Mouse (Mus musculus): ENCODE results near the gene Cntn5.

The Cntn5 gene

DNA sequence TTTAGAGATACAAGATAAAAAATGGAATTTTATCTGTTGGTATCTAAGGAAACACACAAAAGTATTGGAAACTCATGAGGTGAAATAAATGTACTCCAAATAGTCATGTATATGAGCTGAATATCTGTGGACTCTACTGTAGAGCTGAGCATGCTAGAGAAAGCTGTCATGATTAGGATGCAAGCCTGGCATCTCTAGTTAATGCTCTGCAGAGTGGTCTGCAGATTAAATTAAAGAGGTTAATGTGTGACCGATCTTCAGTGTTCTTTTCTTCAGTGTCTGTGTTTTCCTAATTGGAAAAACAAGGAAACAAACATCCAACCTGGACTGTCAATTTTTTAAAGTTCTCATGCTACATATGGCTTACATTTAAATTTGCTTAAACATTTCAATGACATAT, 1199.4 kb downstream of the Cntn5 start:
- no peak for DNase-seq (ENCODE audit: extremely low spot score)

DNA sequence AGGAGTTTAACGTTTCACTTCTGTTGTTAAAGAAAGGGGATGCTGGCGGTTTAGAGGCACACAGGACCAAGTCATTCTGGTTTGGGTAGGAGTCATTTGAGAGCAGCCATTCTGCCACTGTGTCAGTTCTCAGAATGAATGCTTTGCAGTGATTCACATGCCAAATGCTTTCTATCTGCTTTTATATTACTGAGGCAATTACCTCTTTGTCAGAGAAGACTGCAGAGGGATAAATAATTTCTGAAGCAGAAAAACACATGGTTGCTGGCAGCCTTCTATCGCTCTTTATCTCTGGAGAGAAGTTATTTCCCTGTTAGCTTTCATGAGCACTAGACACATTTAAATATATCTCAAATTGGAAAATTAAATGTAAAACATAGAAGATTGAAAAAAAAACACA, 1207.9 kb downstream of the Cntn5 start:
- DNase-seq (ENCODE audit: extremely low spot score) = no peak

DNA sequence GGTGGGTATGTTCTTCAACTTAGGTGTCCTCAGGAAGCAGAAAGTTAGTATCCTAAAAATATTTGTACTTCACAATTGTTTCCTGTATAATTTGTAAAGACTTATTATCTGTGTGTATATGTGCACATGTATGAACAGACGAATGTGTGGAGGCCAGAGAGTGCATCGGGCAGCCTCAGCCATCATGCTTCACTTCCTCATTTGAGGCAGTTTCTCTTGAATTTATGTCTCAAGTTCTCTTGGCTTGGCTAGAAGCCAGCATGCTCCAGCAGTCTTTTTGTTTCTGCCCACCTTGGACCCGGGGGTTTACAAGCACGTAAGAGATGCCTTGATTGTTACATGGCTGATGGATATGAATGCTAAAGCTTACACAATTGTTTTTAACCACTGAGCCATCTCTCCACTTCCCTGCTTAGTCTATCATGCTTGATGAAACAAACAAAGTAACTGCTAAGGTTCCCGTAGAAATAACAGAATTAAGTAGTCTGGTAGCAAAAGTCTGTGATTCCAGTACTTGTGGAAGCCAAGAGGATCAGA, 1222.2 kb downstream of the Cntn5 start:
- DNase-seq (ENCODE audit: extremely low spot score) = no peak

DNA sequence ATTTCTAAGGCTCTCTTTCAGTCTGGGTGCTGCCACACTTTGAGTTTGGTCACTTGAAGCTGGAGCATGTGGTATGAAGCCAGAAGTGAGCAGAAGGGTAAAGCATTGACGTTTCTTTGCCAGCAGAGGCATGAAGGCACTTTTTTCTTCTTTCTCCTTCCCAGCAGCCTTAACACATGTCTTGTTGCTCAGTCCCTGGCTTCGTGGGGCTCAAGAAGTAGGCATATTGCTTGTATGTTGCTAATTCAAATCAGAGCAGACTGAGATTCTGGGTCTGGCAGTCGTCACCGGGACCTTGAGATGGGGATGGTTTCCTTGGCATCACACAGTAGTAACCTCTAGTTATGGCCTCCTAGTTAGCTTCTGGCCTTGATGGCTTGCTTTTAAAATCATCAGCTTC, 1228.5 kb downstream of the Cntn5 start:
- DNase-seq (ENCODE audit: extremely low spot score) = no peak

DNA sequence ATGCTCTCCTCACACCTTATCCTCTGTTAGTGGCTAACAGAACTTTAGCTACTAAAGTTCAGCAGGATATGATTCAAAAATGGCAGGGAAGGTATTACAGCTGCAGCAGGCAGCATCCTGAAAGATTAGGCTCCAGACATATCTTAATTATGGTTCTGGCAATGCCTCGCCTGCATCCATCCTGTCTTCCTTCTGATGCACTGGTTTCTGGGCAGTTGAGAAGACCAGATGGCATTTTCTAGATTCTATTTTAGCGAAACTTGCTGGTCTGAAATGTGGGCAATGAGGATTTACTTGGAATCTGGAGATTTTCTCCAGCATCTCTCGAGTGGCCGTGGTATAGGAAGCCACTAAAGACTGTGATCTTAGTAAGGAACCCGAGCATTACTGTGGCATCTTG, 1230.0 kb downstream of the Cntn5 start:
- no peak for DNase-seq (ENCODE audit: extremely low spot score)

DNA sequence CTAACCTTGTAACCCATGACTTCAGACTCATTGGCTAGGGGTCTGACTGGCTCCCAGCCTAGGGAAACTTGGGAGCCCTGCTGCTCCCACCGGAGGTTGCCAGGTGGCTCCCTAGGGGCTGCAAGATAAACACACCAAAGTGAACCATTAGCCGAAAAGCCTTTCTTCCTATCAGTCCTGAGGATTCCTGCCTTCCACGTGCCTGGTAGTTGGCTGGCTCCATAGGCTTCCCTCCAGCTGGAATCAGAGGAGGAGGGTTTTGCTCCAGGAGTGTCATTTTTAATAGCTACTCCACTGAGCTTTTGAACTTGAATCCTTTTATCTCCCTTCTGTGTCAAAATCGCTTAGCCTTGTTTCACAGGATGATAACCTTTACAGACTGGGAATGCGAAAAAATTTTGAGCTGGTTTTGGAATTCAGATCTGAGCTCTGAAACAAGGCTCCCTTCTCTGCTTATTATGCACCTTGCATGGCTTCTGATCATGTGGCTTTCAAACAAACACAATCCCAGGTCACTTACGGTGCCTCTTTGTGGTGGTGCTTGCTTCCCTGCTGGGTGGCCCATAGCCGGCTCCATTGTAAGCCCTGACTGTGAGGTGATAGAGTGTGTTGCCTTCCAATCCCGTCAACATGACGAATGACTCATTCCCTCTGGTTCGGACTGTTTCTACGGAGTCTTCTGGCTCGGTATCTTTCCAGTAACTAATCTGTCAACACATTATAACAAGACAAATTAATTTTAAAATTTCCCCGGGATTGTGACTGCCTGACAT, 1231.1 kb downstream of the Cntn5 start:
- DNase-seq (ENCODE audit: extremely low spot score) = peak; percentile 15

DNA sequence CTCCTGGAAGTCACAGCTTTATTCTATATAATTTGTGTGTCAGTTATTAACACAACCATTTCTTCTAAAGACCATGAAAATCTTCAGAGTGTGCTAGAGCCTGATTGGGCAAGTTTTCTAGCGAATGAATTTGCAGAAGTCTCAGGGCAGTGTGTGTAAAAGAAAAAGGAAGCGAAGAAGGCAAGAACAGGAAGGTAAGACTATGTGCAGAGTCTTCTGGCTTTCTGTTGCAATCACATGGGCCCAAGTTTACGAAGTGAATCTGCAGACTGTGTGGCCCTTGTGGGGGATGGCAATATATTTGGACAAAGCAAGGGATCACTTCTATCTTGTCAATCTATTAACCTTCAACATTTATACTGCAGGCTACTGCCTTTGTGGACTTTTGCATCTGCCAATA, 1251.1 kb downstream of the Cntn5 start:
- DNase-seq (ENCODE audit: extremely low spot score) = no peak

DNA sequence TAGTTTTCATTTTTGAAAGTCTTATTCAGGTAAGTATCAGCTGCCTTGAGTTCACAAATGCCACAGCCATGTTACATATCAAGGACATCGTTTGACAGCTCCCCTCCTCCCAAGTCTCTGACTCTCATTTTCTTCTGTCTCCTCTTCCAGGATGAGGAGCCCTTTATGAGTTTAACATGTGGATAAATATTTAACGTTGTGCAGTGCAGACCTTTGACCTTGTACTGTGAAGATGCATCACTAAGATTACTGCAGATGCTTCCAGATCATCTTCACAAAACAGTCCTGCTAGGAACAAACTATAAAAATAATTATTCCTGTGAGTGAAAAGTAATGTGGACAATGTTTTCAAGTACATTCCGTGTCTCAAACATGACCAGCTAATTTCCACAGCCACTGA, 1257.2 kb downstream of the Cntn5 start:
- DNase-seq (ENCODE audit: extremely low spot score) = no peak

DNA sequence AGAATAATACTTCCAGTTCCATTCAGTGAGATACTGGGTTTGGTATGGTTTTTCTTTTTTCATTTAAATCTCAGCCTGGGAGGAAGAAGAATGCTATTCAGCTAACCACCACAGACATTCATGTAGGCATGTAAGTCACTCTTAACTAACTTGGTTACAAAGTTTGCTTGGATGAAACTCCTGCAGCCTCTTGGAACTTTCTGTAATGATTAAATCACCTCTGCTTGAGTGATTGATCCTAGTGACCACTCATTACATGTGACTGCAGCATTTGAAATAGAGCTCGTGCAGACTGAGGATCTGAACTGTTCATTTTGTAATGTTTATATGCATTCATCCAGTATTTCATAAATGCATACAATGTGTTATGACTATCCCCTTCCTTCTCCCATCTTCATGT, 1258.3 kb downstream of the Cntn5 start:
- DNase-seq (ENCODE audit: extremely low spot score) = no peak

Data from embryo, embryonic 9.5 days (tissue).